Mouse (Mus musculus) fibroblast of lung, adult 2 months (primary cell): ENCODE data around the gene Crabp2.
A peak's percentile ranks its signal among the peaks of the same experiment; 100 is the strongest.

Experiments used
- DNase-seq: peaks from one replicate; pipeline ENCODE4 v3.0.0-alpha.2; 2011; ENCODE audit warnings: low read depth

Gene Crabp2

DNA sequence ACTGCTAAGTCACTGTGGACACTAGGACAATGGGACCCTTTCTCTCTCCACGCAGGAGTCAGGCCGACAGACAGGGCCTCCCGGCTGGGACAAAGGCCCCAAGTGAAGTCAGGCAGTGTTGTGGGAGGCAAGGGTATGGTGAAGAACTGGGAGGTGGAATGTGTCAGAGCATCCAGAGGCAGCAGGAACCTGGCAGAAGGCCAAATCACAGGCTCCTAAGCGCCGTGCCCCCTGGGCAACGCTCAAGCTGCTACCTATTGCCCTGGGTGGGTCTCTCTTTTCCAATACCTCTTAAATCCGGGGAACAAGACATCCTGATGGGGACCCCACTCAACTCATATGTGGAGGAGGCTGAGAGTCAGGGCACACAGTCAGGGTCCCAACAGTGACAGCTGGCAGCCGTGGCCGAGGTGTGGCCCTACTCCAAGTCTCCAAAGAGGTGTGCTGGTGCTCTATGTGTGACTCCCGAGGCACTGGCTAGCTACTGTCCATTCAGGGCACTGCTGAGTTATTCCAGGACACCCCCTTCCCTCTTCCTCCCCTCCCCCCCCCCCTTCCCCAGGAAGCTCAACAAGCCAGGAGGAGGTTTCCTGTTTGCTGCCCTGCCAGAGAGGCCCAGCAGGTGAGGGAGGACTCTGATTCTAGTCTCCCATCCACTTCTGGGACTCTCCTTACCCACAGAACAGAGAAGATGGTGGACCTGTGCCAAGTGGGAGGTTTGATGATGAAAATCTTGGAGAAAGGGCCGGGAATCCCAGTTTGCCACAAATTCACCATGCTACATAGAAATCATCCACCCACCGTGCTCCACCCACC is 37.2 kb downstream of the Crabp2 start:
- no peak for DNase-seq

DNA sequence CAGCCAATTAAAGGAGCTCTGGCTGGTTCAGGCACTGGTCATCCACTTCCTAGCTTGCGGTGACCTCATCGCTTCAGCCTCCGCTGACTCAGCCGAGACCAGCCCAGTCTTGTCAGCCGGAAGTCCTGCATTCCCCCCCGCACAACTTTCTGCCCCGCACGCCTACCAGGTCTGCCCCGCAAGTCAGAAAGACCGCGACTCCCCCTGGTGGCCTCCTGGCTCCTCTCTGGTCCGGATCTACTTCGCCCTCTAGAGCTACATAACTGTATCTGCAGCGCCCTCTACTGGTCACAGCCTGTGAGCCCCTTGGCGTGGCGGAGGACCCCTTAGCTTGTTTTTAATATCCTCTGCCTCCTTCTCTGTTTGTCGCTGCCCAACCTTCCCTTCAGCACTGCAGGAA is 38.4 kb downstream of the Crabp2 start:
- peak; percentile 89 for DNase-seq

DNA sequence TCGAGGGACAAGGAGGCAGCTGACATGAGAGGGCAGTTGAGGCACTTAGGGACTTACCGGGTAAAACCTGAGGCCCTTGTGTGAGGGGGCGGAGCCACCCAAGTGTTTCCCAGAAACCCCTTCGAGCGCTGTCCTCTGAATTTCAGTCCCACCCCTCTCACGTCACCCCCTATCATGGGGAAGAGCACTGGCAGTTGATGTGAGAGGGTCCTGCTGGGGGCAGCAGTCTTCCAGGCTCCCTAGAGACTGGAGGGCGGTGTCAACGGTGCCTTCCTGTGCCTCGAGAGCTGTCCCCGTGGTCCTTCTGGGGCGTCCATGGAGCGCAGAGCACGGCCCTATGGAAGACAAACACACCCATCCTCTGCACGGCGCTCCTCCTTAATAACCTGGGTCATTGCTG is 39.2 kb downstream of the Crabp2 start:
- DNase-seq = no peak

DNA sequence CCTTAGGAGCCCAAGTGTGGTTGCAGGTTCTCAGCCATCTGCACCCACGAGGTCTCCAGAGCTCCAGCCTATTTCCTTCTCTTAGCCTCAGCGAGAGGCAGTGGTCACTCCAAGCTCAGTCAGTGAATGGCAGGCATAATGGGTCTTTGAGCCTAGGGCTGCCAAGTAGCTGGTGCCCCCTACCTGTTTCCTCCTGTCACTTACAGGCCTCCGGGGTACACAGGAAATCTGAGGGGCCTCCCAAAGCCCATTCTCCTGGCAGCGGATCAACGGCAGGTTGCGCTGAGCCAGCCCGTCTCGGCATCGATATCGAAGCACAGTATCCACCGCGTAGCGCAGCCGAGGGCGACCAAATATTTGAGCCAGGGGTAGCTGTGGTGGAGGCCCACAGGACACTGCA is 39.6 kb downstream of the Crabp2 start:
- DNase-seq = no peak

DNA sequence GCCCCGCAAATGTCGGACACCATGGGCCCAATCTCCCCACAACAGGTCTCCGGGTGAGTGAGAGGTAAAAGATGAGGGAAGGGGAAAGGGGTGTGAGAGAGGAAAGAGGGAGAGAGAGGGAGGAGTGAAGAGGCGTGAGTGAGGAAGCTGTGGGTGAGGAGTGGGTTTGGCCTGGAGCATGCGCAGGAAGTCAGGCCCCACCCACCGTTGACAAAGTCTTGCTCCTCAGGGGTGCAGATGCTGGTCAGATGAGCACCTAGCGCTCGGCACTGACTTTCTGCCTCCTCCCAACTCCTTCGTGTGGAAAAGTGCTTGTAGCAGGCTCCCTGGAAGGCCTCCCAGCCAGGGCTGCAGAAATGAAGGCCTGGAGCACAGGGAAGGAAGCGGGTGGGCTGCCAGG is 41.5 kb downstream of the Crabp2 start:
- DNase-seq = no peak

DNA sequence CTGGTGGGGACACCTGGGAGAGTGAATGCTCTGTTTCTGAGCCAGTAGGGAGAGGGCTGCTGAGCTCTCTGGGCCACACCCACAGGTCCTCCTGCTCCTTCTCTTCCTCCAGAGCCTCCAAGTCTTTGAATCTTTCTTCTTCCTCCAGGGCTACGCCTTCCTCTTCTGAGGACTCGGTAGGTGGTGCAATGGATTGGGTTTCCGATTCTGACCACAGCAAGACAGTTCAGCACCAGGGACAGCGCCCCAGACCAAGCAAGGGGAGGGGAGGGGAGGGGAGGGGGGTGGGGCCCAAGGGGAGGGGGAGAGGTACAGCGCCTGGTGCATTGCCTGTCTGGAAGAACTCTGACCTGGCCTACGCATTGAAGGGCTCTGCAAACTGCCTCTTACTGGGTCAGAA is 45.0 kb downstream of the Crabp2 start:
- no peak for DNase-seq

DNA sequence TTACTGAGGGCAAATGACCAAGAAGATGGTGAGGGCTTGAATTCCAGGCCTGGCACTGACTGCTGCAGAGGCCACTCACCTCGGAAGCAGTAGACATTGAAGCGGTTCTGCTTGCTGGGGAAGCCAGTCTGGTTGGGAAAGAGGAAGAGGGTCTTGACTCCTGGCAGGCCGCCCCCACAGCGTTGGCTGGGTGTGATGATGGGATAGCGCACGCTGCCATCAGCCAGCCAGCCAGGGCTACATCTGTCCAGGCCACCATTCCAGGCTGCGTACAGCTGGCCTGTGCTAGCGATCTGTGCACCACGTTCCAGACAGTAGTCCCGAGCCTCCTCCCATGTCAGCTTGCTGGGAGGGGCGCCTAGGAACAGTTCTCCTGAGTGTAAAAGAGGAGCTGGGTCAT is 46.9 kb downstream of the Crabp2 start:
- no peak for DNase-seq

DNA sequence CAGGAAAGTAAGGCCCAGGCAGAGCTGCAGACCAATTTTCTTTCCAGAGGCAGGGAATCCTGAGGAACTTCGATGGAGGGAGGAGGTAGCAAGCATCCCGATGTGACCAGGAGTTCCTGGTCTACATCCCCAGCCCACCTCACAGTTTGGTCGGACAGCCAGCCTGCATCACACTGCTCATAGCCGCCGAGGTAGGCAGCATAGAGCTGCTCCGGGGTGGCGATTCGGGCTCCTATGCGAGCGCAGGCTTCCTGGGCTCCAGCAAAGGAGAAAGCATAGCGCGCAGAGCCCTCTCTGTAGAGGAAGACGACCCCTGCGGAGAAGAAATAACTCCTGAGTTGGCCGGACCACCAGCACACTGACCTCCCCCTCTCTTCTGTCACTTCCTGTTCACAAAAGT is 47.9 kb downstream of the Crabp2 start:
- DNase-seq = no peak

DNA sequence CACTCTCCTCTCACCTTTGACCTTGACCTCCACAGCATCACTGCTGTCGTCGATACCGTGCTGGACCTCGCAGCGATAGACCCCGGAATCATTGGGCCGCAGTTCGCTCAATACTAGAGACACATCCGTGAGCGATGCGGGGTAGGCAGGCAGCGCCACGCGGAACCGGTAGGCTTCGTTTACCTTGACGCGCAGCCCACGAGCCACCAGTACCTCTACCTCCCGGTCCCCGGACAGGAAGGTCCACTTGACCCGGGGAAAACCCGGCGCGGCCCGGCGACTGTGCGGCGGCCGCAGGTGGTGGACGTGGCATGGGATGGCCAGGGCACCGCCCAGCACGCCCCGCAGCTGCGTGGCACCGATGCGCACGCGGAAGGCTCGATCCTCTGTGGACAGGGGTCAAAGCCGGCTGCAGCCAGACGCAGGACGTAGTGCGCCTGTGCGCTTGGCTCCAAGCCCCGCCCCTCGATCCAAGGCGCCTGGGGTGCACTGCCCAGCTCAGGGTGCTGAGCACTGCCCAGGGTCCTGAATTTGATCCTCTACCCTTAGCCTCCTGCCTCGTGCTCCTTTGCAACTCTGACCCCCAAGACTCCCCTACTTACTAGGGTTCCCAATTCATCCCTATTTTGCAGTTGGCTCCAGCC is 48.6 kb downstream of the Crabp2 start:
- no peak for DNase-seq

DNA sequence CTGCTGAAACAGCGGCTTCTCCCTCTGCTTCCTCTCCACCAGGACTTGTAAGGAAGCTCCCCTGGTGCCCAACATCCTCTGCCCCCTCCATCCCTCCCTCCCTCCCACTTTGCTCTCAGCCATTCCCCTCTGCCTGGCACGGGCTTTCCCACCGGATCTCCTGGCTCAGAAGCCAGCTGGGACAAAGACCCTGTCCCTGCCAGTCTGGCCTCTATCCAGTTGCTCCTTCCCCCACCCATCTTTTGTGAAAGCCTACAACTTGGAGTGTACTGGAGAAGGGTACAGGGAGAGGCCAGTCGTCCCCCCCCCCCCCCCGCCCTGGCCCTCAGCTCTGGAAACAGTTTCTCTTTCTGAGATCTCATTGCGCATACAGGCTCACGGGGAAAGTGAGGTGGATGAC is 50.3 kb downstream of the Crabp2 start:
- DNase-seq = no peak

DNA sequence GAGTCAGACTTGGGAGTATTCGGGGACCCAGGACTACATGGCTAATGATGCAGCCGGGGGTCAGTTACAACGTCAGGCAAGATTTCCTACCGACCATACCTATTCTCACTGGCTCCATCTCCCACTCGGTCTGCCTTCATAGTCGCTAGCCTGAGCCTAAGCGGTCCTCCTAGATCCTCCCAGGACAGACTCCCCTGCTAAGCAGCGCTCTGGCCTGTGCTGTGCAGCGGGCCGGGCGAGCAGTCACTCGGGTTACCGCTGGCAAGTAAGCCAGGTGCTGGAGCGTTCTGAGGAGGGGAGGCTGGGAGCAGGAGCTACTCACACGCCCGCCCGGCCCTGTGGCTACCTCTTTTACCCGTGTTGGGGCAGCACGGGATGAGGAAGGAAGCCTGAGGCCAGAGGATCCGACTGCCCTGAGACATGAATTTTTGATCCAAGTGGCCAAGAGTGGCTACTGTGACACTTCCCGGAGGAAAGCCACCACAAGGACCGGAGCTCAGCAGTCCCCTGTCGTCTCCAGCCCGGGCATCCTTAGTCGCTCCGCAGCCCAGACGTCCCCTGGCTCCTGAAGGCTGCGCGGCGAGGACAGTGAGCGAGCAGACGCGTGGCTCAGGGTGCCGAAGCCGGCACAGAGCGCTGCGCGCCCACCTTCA is 50.9 kb downstream of the Crabp2 start:
- DNase-seq = no peak

DNA sequence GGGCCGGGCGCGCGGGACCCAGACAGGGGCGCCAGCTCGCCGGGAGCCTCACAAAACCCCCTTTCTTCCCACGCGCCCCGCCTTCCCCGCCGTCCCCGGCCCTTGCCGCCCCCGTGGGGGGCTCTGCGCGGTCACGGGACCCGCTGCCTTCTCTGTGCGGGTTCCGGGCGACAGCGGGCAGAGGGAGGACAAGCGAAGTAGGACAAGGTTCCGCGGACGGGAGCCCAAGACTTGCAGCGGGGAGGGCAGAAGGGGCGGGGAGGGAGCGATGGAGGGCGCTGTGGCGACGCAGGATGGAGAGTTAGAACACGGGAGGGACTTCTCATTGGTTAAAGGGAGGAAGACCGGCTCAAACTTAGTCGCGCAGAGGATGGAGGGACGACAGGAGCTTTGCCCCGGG is 51.7 kb downstream of the Crabp2 start, which contains the start of gene Bcan:
Bcan (minus strand) TSS at position 50 of the 400 bp plus-strand sequence.
- no peak for DNase-seq

DNA sequence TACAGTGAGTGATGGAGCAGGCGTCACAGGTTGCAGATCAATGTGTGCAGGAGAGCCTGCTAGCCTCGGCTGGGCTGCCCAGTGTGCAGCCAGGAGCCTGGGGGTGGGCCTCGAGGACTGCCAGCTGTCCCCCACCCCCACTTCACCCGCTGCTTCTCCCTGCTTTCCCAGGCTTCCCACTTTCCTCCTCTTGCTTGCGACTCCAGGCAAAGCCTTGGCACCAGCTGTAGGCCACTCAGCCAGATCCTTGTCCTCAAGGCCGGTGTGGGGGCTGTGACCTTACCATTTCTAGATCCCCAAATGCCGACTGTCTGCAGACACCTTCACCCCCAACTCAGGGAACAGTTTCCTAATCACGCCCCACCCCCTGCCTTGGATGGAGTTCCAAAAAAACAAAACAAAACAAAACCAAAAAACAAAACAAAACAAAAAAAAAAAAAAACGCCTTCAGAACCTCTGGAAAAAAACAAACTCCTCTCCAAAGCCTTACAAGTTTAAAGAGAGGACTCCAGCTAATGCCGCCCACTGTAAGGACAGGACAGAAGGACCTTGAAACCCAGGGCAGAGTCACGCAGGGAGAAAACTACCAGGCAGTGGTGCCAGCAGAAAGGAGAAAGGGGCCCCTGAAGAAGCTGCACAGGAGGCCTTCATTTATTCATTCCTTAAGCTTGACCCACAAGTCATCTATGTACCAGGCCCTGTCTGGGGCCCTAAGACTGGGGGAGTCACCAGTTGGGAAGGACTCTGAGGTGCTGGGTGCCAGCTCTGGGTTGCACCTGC is 52.5 kb downstream of the Crabp2 start:
- DNase-seq = no peak

DNA sequence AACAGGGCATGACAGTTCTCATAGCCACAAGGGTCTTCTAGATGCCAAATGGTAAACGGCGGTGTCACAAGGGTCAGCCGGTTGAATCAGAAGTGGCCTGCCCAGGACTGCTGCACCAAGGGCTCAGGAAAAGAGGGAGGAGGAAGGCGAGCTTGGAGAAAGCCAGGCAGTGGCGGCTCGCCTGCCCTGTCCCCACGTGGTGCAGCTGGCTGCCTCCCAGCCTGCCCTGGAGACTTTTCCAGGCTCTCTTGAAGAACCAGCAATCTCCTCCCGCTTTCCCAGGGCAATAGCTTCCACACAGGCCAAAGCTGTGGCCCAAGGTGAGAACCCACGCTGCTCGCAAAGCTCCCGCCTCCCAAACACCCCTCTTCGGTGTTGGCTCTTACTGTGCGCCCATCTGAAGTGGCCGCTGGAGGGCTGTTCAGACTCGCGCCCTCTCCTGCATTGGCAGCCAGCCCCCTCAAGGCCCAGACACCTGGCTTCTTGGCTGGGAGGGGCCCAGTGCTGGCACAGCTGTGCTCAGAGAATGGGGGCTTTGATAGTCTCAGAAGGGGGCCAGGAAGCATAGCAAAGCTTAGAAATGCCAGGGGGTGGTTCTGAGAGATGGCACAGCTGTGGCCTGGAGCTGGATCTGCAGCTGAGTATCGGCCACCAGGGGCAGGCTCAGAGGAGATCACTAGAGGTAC is 54.0 kb downstream of the Crabp2 start:
- no peak for DNase-seq
